Mouse (Mus musculus) layer of hippocampus, adult 9-11 months (tissue): ENCODE results near the gene Ppp2r5d.
A peak's percentile ranks its signal among the peaks of the same experiment; 100 is the strongest.

Experiments used
- DNase-seq: peaks from one replicate; pipeline ENCODE4 v3.0.0; 2022

Ppp2r5d gene

DNA sequence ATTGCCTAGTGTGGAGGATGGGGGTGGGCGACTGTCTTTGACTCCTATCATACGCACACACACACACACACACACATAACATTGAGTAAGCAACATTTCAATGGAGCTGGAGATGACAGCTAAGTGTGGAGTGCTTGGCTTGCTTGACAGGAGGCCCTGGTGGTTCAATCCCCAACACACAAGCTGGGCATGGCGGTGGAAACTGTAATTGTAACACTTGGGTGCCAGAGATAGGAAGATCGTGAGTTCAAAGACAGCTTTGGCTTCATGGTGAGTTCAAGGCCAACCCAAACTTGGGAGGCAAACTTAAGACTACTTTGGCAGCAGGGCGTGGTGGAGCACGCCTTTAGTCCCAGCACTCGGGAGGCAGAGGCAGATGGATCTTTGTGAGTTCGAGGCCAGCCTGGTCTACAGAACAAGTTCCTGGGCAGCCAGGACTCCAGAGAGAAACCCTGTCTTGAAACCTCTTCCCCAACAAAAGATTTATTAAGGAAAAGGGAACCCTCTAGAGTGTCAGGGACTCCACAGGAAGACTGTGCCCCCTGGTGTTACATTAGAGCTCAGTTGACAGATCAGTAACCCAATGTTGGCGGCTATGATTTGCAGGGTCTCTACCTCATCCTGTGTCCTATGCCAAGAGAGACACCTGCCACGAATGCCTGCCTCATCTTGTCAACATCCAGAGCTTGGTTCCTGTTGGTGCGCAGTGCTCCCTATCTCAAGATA is 10.0 kb upstream of the Ppp2r5d start:
- no peak for DNase-seq

DNA sequence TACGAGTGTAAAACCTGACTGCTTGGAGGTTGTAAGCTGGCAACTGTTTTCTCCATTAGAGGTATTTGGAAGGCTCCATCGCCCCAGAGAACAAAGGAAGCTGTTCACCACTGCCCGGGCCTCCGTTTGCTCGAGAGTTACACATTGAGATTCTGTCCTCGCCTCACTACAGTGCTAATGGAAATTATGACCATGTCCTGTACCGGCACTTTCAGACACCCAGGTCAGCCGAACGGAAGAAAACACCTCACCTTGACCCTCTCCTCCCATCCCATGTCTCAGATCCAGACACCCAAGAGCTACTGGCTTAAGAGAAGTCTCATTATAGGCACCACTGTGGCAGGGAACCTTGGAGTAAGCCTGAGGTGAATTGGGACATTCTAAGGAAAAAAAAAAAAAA is 8.9 kb upstream of the Ppp2r5d start:
- no peak for DNase-seq

DNA sequence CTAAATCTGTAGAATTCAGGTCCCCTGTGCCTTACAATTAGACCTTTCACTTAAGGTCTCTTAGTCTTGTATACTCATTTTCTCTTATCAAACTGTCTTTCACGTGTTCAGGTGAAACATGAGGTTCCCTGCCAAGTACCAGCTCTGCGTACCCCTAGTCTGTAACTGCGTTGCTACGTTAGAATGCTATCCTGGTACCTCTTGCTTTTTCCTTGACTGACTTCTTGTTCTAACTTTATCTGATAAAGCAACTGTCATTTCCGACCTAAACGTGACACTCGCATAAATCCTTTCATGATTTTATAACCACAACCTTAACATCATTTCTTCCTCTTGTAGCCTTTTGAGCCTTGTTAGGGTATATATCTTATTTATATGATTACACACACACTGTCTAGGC is 7.5 kb upstream of the Ppp2r5d start:
- no peak for DNase-seq

DNA sequence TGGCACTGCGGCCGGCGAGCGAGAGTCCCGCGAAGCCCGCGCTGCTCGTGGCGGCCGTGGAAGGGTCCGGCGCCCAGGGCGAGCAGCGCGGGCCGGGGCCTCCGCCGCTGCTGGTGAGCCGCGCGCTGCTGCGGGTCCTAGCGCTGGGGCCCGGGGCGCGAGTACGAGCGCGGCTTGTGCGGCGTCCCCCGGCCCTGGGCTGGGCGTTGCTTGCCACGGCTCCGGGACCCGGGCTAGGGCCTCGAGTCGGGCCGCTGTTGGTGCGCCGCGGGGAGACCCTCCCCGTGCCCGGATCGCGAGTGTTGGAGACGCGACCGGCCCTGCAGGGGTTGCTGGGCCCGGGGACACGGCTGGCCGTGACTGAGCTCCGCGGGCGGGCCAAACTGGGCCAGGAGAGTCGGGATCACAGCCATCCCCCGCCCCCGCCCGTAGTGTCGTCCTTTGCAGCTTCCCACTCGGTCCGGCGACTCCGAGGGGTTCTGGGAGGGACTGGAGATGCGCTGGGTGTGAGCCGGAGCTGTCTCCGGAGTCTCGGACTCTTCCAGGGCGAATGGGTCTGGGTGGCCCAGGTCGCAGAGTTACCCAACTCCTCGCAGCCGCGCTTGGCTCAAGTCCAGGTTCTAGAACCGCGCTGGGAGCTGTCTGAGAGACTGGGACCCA is 6.8 kb upstream of the Ppp2r5d start:
- no peak for DNase-seq

DNA sequence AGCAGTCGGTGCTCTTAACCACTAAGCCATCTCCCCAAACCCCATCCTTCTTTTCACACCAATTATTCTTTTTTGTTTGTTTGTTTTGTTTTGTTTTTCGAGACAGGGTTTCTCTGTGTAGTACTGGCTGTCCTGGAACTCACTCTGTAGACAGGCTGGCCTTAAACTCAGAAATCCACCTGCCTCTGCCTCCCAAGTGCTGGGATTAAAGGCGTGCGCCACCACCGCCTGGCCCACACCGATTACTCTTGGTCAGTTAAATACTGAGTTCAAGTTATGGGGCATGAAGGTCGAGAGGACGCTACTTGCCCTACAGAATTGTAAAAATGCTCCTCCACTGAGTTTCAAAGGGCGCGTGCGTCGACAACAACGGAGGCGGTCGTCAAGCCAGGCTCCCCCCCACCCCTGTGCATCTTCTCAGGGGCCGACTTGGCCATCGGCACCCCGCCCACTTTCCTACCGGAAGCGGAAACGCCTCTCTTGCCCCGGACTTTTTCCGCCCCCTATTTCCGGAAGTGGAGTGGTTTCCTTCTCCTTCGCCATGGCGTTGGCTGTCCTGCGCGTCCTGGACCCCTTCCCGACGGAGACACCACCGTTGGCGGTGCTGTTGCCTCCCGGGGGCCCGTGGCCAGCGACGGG is 6.2 kb upstream of the Ppp2r5d start, which contains the start of gene Pex6:
TSS of gene Pex6 (plus strand) at position 505 of the 639 bp plus-strand sequence.
- peak; percentile 93 for DNase-seq

DNA sequence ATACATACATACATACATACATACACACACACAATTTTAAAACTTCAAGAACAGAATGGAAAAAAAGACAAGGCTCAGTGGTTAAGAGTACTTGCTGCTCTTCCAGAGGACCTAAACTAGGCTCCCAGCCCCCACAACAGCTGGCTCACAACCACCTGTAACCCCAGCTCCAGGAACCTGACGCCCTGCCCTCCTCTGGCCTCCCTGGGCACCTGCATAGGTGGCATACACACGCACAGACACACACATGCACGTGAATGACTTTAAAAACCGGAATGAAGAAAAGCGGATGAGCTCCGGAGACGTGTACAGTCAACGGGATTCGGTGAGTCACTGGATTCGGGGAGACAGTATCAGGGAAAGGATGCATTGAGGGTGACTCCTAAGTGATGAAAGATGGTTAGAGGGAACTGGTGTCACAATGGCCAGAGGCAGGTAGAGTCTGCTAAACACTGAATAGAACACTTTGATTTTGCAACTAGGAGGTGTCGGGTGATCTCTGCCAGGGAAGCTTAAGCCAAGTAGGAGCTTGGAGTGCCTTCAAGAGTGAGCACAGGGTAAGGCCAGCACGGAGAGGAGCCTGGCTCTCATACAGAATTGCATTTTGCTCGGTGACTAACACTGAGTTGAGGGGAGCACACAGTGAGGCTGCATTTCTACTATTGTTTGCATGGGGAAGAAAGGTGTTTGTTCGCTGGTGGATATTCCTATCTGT is 1.6 kb upstream of the Ppp2r5d start:
- no peak for DNase-seq

DNA sequence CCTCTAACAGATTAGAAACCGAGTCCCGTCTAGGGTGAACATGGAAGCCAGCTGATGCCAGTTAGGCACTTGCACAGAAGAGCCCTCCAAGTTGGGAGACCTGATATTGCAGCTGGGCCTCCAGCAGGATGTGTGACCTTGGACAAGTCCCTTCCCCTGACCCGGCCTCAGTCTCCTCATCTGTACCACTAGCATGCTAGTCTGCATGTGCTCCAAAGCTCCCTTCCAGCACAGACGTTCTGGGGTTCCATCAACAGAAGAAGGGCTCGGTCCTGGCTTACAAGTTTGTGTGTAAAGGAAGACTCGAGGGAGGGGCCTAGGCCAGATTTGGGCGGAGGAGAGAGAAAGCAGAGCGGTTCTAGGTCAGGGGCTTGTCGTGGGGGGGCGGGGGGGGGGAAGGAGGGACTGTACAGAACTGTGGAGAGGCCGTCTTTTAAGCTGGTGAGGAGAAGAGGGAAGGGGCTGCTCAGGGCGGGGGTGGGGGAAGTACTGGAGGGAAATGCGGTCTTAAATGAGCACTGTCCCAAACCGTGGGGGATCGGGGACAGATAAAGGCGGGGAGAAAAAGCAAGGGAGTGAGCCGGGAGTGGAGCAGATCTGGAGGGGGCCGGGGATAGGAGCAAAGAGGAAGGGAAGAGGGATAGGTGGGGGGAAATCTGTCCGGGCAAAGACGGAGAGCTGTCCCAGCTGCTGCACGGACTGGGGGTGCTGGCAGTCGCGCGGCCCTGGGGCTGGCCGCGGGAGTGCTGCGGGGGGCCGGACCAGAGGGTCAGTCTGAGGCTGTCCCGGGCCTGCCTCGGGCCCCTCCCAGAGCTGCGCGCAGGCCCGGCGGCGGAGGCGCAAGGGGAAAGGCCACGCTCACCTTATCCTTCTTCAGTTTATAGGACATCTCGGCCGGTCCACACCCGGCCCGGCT is 682 bp downstream of the Ppp2r5d start:
- DNase-seq = no peak

DNA sequence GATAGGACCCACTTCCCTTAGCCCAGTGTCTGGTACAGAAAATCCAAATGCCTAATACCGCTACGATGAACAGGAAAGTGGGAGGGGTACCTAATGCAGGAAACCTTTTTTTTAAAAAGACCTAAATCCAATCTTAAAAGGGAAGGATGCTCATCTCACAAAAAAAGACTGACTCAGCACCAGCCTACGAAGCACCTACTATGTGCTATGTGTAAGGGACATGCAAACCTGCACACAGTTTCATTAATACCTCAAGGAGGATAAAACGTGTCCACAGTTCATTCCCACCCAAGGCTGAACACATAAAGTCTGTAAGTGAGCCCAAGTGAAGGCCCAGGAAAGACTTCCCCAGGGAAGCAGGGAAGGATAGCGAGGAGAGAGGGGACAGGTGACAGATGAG is 2.4 kb downstream of the Ppp2r5d start:
- DNase-seq = no peak

DNA sequence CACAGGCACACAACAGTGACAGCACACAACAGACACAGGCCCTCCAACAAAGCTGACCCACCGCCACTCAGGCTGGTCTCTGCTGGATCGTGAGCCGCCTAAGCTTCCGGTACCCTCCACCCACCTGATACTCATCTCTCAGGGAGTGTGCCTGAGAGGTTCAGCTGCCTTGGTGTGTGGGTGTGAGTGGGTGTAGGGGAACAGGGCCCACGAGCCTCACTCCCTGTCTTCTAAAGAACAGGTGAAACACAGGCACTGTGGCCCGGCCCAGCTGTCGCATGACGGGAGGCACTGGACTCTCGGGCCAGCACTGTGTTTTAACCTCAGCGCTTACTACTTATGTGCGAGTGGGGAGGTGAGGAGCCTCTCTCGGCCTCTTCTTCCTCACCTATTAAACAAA is 2.8 kb downstream of the Ppp2r5d start:
- DNase-seq = no peak

DNA sequence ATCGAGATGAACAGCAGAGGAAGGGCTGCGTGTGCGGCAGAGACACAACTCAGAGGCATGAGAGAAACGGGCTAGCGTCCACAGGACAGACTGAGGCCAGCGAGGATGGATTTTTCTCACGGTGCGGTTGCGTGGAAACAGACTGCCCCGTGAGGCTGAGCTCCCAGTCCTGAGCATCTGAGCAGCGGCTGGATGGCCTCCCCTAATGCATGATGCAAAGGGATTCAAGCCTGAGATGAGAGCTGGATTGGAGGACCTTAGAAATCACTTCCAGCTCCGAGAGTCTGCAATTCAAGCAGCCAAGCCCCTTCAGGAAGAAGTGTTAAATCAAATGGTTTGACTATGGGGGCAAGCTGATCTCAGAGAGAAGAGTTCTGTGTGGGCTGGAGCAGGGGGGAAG is 3.4 kb downstream of the Ppp2r5d start:
- DNase-seq = no peak

DNA sequence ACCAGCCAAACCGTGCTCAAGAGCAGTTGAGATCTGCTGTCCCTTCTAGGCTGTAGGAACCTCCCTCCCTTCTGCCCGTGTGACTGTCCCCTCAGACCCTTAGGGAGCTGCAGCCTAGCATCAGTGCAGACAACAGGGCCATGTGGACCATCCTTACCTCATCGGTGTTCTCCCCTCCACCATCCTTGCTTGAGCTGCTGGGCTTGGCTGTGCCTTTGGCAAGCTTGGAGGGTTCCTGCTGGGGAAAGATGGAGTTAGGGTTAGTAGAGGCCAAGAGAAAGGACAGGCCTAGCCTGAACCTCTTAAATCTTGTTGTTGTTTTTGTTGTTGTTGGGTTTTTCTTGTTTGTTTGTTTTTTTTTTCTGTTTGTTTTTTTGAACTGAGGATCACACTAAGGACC is 5.0 kb downstream of the Ppp2r5d start:
- no peak for DNase-seq

DNA sequence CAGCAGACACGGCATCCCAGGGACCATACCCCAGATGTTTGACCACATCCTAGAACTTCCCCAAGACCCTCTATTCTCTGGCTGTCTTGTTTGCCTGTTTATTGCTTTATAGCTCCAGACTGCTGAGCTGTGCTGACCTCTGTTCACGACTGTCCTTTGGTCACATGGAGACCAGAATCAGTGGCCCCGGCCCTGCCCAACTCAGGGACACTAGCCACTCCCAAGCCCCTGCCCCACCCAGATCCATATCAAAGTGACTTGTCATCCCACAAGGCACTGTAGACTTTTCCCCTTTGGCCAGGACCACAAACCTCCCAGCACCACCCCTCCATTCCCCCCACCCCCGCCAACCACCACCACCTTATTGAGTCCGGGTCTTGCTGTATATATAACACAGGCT is 5.7 kb downstream of the Ppp2r5d start:
- no peak for DNase-seq

DNA sequence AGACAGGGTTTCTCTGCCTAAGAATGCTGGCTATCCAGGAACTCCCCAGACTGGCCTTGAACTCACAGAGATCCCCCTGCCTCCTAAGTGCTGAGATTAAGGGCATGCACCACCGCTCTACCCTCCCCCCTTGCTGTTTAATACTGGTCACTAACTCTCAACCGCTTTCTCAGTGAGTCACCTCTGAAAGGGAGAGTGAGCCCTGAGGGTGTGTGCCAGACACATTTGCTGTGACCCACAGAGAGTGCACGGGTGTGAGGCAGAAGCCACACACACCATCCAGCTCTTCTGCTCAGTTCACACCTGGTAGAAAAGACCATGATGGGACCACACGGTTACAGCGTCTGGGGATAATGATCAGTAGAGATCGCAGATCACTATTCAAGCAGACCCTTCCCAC is 6.4 kb downstream of the Ppp2r5d start:
- DNase-seq = no peak

DNA sequence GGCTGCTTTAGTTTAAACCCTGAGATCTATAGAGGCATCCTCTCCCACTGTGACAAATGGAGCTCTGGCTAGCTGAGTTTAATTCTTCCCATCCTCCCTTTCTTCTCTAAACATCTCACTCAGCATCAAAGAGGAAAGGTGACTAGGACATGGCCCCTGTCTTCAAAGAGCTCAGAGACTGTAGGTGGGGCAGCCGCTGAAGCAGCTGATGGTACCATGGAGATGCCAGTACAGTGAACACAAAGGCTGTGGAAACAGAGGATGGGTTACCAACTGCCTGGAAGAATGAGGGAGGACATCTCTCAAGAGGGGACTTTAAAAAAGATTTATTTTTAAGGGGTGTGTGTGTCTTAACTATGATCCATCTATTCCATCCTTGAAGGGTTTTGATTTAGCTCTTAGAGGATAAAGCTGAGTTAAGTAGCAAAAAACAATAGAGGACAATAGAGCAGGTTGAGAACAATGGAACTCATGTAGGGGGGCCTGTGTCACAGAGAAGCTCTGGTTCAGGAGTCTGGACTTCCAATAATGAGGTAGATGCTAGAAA is 10.3 kb downstream of the Ppp2r5d start:
- DNase-seq = no peak

DNA sequence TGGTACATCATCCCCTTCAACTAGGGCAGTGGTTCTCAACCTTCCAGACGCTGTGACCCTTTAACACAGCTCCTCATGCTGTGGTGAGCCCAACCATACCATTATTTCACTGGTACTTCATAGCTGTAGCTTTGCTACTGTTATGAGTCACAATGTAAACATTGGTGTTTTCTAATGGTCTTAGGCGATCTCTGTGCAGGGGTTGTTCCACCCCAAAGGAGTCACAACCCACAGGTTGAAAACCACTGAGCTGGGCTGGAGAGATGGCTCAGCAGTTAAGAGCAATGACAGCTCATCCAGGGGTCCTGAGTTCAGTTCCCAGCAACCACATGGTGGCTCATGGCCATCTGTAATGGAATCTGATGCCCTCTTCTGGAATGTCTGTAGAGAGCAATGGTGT is 13.5 kb downstream of the Ppp2r5d start:
- DNase-seq = no peak

DNA sequence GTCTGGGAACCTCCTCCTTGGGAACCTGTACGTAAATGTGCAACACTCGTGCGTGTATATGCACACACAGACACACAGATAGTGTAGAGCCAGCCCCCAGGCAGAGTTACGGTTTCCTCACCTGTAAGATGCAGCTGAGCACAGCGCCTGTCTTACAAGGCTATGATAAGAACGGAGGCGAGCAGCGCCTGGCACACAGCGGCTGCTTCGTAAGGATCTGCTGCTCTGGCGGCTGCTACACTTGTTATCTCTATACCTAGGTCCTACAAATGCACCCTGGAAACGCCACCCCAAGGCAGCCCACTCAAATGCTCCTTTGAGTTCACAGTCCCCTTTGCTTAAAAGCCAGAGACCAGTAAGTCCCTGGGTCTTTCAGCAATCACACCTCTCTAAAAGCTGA is 14.2 kb downstream of the Ppp2r5d start:
- no peak for DNase-seq

DNA sequence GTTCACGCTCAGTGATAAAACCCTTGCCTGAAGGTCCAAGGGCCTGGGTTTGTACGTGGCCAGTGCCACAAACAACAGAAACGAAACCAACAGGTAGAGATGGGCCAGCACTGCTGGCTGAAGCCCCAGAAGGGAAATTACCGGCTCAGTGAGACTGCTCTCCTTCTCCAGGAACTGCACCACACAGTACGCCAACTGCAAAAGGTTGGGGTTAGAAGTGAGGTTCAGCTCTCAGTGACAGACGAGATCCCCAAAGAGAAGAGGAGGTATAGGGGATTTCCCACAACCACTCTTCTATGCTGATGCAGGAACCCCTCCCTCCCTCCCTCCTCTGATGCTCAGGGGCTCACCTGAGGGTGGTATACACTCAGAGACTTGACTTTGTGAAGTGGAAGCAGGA is 19.0 kb downstream of the Ppp2r5d start:
- DNase-seq = no peak

DNA sequence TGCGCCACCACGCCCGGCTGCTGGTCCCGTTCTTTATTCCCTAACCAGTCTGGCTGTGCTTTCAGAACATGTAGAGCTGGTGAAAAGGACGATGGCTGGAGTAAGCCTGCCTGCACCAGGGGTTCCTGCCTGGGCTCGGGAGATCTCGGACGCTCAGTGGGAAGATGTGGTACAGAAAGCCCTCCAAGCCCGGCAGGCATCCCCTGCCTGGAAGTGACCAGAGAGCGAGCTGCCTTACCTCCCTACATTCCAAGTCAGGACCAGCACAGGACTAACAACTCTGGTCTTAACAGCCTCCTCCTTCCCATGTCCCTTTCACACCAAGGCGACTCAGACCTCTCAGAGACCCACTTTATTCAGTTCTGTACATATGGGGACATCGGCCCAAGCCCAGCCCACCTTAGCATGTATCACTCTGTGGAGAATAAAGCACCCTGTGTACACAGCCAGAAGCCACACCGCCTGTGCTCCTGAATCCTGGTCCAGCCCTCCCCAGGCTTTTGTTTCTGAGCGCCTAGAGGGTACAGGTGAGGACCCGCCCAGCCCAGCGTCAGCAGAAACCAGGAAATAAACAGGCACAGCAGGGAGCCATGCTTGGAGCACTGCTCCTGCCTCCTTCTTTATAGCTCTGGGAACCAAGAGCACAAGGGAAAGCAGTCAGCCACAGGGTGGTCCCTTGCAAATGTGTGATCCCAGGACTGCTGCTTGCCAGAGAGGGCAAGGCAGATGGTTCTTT is 22.1 kb downstream of the Ppp2r5d start:
- no peak for DNase-seq

DNA sequence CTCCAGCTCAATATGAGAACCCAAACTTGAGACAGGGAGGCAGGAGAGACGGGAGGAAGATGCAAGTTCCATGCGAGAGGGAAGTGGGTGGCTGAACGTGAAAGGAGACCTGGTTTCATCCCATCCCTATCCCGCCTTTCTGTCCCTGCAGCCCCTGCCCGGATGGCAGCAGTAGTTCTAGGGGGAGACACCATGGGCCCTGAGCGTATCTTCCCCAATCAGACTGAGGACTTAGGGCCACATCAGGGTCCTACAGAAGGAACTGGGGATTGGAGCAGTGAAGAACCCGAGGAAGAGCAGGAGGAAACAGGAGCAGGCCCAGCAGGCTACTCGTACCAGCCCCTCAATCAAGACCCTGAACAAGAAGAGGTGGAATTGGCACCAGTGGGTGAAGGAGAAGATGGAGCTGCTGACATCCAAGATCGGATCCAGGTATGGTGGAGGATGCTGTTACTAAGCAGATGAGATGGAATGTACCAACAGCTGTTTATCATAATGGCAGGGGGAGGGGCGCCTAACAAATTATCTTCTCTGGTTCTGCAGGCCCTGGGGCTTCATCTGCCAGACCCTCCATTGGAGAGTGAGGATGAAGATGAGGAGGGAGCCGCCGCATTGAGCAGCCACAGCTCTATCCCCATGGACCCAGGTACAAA is 23.3 kb downstream of the Ppp2r5d start:
- DNase-seq = no peak

DNA sequence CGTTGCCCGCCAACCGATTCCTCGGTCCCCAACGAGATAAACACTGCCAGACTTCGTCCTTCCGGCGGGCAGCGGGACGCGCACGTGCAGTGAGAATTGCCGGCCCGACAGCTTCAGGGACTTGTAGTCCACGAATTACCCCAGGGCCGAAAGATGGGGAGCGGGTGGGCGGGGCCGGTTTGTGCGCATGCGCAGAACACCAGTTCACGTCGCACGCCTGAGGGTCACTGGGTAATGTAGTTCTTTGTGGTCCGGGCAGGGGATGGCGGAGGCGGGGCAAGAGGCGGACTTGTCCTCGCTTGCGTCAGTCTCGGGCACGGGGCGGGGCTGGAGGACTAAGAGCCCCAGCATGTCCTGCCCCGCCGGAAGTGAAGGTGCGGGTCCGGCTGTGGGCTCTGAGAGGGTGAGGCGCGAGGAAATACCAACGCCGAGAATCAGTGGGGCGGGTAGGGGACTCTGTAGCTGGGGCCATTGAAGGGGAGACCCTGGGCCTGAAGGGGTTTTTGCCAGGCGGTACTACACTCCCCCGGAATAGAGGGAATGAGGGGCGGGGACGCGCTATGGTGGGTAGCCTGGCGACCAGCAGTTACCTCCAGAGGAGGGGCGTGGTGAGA is 24.0 kb downstream of the Ppp2r5d start, which contains the start of gene Klhdc3:
TSS of gene Klhdc3 (minus strand) at position 155 of the 614 bp plus-strand sequence.
- peak; percentile 99 for DNase-seq
